Mouse (Mus musculus) liver, adult 2 months (tissue): Measurements from ENCODE around the gene Esrp2. TPM values are rescaled to one million over a fixed set of nuclear protein-coding genes. Genes with fewer than 3 reads are reported as not detected.
A peak's percentile ranks its signal among the peaks of the same experiment; 100 is the strongest.

ENCODE experiments used
- DNase-seq: peaks from one replicate; pipeline ENCODE4 v3.0.0-alpha.2; 2011; ENCODE audit warnings: low read depth, low spot score; ENCODE audit errors: extremely low read depth
- H3K27ac ChIP-seq: fragments of 200-500 bp; replicated peaks from 2 replicates; pipeline ENCODE4 v1.5.1; 2012; ENCODE audit warnings: low read depth, mild to moderate bottlenecking, control low read depth, inconsistent platforms, low read length; ENCODE audit not compliant: insufficient read depth
- H3K27me3 ChIP-seq: fragments of 200-500 bp; 2 replicates; pipeline ENCODE4 v1.6.1; 2012; ENCODE audit warnings: mild to moderate bottlenecking, moderate library complexity, low read length, inconsistent platforms; ENCODE audit not compliant: control insufficient read depth, insufficient read depth
- H3K36me3 ChIP-seq: fragments of 200-500 bp; 2 replicates; pipeline ENCODE4 v1.6.1; 2012; ENCODE audit warnings: low read length, inconsistent platforms; ENCODE audit not compliant: control insufficient read depth, insufficient read depth
- H3K4me1 ChIP-seq: fragments of 200-500 bp; 2 replicates; pipeline ENCODE4 v1.6.1; 2011; ENCODE audit warnings: low read length; ENCODE audit not compliant: control insufficient read depth, insufficient read depth
- H3K4me3 ChIP-seq: fragments of 200-500 bp; 2 replicates; pipeline ENCODE4 v1.5.1; 2011; ENCODE audit warnings: low read depth, mild to moderate bottlenecking, control low read depth, low read length, moderate library complexity; ENCODE audit not compliant: insufficient read depth
- H3K79me2 ChIP-seq: fragments of 200-500 bp; 2 replicates; pipeline ENCODE4 v1.6.1; 2012; ENCODE audit warnings: inconsistent platforms, mild to moderate bottlenecking, low read length, moderate library complexity; ENCODE audit not compliant: control insufficient read depth, insufficient read depth
- H3K9ac ChIP-seq: fragments of 200-500 bp; 2 replicates; pipeline ENCODE4 v1.6.1; 2012; ENCODE audit warnings: low read depth, mild to moderate bottlenecking, control low read depth, inconsistent platforms, low read length
- CTCF ChIP-seq: fragments of 200-500 bp; IDR thresholded peaks from 2 replicates; pipeline ENCODE4 v1.5.1; 2011; ENCODE audit warnings: low read depth, low read length, control low read depth
- POLR2A ChIP-seq: fragments of 200-500 bp; IDR thresholded peaks from 2 replicates; pipeline ENCODE4 v1.6.1; 2011; ENCODE audit warnings: low read length, control low read depth; ENCODE audit not compliant: insufficient read depth; ENCODE audit errors: extremely low read depth
- WGBS: fragments of 180-500 bp; shearing (Covaris S2); methylation state at CpG from one replicate; pipeline ENCODE4 v1.1.7; 2018; 5-methylcytosine and 5-hydroxymethylcytosine counted together
- polyA plus RNA-seq: library from polyadenylated mRNA; depleted of rRNA; stranded (reverse); fragments of >200 nt; gene quantifications from 2 replicates; pipeline ENCODE4 v1.2.3, GENCODE M21; 2012
- total RNA-seq: library from RNA; depleted of rRNA; stranded (reverse); fragments of >200 nt; gene quantifications from 2 replicates; pipeline ENCODE4 v1.2.3, GENCODE M21; 2014

Esrp2 gene
- total and polyA plus RNA-seq, 2 experiments = 43.6 to 86.2 TPM

DNA sequence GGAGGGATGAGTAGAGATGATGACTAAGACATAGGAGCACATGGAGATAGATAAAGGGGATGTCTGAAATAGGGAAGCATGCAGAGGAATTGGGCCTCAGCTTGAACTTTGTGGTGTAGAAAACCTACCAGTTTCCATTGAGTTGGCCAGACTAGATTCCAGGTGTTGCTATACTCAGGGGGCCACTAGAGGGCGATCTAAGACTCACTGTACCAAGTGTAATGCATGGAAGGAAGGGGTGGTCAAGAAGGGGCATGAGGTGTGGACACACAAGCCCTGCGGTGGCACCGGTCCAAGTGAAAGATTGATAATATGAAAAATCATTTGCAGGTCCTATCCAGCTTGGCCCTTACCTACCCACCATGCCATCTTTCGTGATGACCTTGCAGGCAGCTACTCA, 28.7 kb upstream of the Esrp2 start:
- Histone ChIP-seq H3K9ac (no peak overlapping the region), H3K79me2 (no peaks in the 10 kb centered on the region), H3K27ac (no peak overlapping the region), H3K36me3 (peaks cover 3% of the 10 kb centered on the region; the same call in 1 of the 2 replicates), H3K27me3 (peaks cover 11% of the 10 kb centered on the region), H3K4me3 (no peak overlapping the region), H3K4me1 (peaks cover 7% of the 10 kb centered on the region; the same call in 1 of the 2 replicates)
- peak; percentile 53 for DNase-seq
- 44% methylated on average over 4 of the region's 4 CpGs for WGBS
- TF ChIP-seq POLR2A (no peak), CTCF (peak; percentile 75)

- no peak for TF ChIP-seq POLR2A
- TF ChIP-seq CTCF = no peak
- H3K36me3 ChIP-seq = peaks cover 3% of the 10 kb centered on the region; the same call in 1 of the 2 replicates
- no peak overlapping the region for H3K27ac ChIP-seq
- no peak overlapping the region for H3K9ac ChIP-seq
- 87% methylated on average over 9 of the region's 9 CpGs for WGBS
- H3K27me3 ChIP-seq = no peaks in the 10 kb centered on the region
- H3K4me1 ChIP-seq = no peaks in the 10 kb centered on the region
- no peaks in the 10 kb centered on the region for H3K79me2 ChIP-seq
- no peak for DNase-seq
- H3K4me3 ChIP-seq = no peak overlapping the region
Measured at GRCm38 (mm10) chr8:106163251-106163650, 26.5 kb upstream of the Esrp2 start.

- Histone ChIP-seq H3K4me1 (no peaks in the 10 kb centered on the region), H3K4me3 (no peak overlapping the region), H3K27ac (no peak overlapping the region), H3K36me3 (peaks cover 4% of the 10 kb centered on the region), H3K79me2 (no peaks in the 10 kb centered on the region), H3K27me3 (no peaks in the 10 kb centered on the region), H3K9ac (no peak overlapping the region)
- peak; percentile 85 for DNase-seq
- TF ChIP-seq POLR2A (no peak), CTCF (no peak)
- WGBS = 88% methylated on average over 6 of the region's 6 CpGs
Measured at GRCm38 (mm10) chr8:106159876-106160275, 23.1 kb upstream of the Esrp2 start.

GRCm38 (mm10) chr8:106158381-106158780, 21.6 kb upstream of the Esrp2 start:
- no peaks in the 10 kb centered on the region for H3K4me1 ChIP-seq
- no peaks in the 10 kb centered on the region for H3K27me3 ChIP-seq
- H3K4me3 ChIP-seq = no peak overlapping the region
- no peak overlapping the region for H3K9ac ChIP-seq
- H3K79me2 ChIP-seq = no peaks in the 10 kb centered on the region
- no peak for DNase-seq
- WGBS = 93% methylated on average over 10 of the region's 10 CpGs
- no peak overlapping the region for H3K27ac ChIP-seq
- peaks cover 5% of the 10 kb centered on the region for H3K36me3 ChIP-seq
- no peak for TF ChIP-seq CTCF

GRCm38 (mm10) chr8:106157419-106157818, 20.6 kb upstream of the Esrp2 start:
- Histone ChIP-seq H3K79me2 (no peaks in the 10 kb centered on the region), H3K36me3 (peaks cover 5% of the 10 kb centered on the region), H3K27ac (no peak overlapping the region), H3K4me3 (no peak overlapping the region), H3K9ac (no peak overlapping the region), H3K27me3 (no peaks in the 10 kb centered on the region), H3K4me1 (no peaks in the 10 kb centered on the region)
- TF ChIP-seq POLR2A = no peak
- no peak for TF ChIP-seq CTCF
- DNase-seq = no peak
- 88% methylated on average over 1 of the region's 1 CpGs for WGBS

GRCm38 (mm10) chr8:106152876-106153275, 16.1 kb upstream of the Esrp2 start:
- no peak for TF ChIP-seq CTCF
- no peak for TF ChIP-seq POLR2A
- Histone ChIP-seq H3K9ac (no peak overlapping the region), H3K27me3 (no peaks in the 10 kb centered on the region), H3K79me2 (no peaks in the 10 kb centered on the region), H3K36me3 (peaks cover 2% of the 10 kb centered on the region; the same call in 1 of the 2 replicates), H3K4me3 (no peak overlapping the region), H3K27ac (no peak overlapping the region), H3K4me1 (peaks cover 10% of the 10 kb centered on the region)
- DNase-seq = no peak
- WGBS = 81% methylated on average over 4 of the region's 4 CpGs
